Mouse (Mus musculus): ENCODE measurements around the gene Ripk3.
A peak's percentile ranks its signal among the peaks of the same experiment; 100 is the strongest.

DNA sequence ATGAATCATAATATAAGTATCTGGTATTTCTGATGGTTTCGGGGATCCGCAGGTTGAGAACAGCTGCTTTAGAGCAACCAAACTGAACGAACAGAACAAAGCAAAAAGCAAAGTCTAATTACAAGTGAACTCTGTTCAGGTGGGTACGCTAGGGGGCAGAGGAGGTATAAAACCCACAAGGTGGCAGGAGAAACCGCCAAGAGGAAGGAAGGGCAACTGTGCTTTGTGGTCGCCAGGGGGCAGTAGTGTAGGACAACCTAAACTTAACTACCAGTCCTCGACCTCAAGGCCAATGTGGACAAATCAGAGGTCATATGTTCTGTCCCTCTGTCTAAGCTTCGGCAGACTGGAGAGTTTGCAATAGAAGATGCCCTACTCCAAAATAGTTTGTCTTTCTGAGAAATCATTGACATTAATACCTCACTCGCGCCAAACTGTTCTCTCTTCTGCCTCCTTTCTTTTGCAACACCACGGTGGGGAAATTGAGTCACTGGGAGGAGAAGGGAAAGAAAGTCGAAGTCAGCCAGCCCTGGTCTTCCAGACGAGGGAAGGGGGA, 33.8 kb upstream of the Ripk3 start:
- TF ChIP-seq CTCF (IDR thresholded peaks at IDR 0.05; ENCODE audit: borderline replicate concordance, insufficient read depth, low read depth, low read length), result peak; percentile 93
- no peak for TF ChIP-seq POLR2A (IDR thresholded peaks at IDR 0.05; ENCODE audit: borderline replicate concordance, insufficient read depth, low read length)
